Mouse (Mus musculus) hindbrain, embryonic 10.5 days (tissue): ENCODE measurements around the gene Podn. TPM values are rescaled to one million over a fixed set of nuclear protein-coding genes. Genes with fewer than 3 reads are reported as not detected.

Experiments used
- DNase-seq: peaks from one replicate; pipeline ENCODE4 v3.0.0-alpha.2; 2017; ENCODE audit warnings: low spot score
- H3K27ac ChIP-seq: fragments of 300-500 bp; sonication (generic); 2 replicates; pipeline ENCODE4 v1.5.1; 2016; ENCODE audit warnings: mild to moderate bottlenecking, moderate library complexity
- H3K27me3 ChIP-seq: fragments of 300-500 bp; sonication (generic); 2 replicates; pipeline ENCODE4 v1.6.1; 2016; ENCODE audit warnings: mild to moderate bottlenecking; ENCODE audit not compliant: poor library complexity, insufficient read depth, severe bottlenecking
- H3K36me3 ChIP-seq: fragments of 300-500 bp; sonication (generic); 2 replicates; pipeline ENCODE4 v1.6.1; 2016; ENCODE audit warnings: mild to moderate bottlenecking, moderate library complexity
- H3K4me1 ChIP-seq: fragments of 300-500 bp; sonication (generic); replicated peaks from 2 replicates; pipeline ENCODE4 v1.6.1; 2016; ENCODE audit warnings: mild to moderate bottlenecking
- H3K4me3 ChIP-seq: fragments of 300-500 bp; sonication (generic); 2 replicates; pipeline ENCODE4 v1.5.1; 2016; ENCODE audit warnings: mild to moderate bottlenecking, moderate library complexity
- H3K9me3 ChIP-seq: fragments of 300-500 bp; sonication (generic); 2 replicates; pipeline ENCODE4 v1.6.1; 2016; ENCODE audit warnings: mild to moderate bottlenecking, moderate library complexity
- WGBS: fragments of 180-500 bp; shearing (Covaris S2); methylation state at CpG from one replicate; pipeline ENCODE4 v1.1.7; 2016; 5-methylcytosine and 5-hydroxymethylcytosine counted together
- polyA plus RNA-seq: library from polyadenylated mRNA; unstranded; fragments of >200 nt; fragmentation: Nextera tagmentation; extraction: Ambion mirVana; gene quantifications from 2 replicates; pipeline ENCODE4 v1.2.1, GENCODE M21; 2016

The Podn gene
- polyA plus RNA-seq, 1 experiment from 2014 or later = 0.34 TPM

DNA sequence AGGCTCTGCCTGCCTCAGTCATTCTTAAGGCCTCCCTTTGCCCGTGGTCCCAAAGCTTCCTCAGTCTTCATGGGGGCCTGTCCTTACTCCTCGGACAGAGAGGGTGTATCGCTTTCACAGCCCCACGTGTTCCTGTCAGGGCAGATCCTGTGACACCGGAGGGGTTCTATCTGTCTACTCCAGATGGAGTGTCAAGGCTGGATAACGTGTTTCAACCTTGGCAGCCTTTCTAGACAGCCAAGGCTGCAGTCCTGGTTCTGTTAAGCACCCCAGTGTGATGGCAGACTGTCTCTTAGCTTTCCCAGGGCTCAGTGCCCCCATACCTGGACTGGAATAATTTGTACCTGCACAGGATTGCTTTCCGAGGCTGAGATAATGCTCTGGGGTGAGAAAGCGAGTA is 87.7 kb downstream of the Podn start:
- Histone ChIP-seq H3K4me1 (no peaks in the 10 kb centered on the region), H3K4me3 (no peak overlapping the region), H3K27ac (no peak overlapping the region), H3K36me3 (no peaks in the 10 kb centered on the region), H3K9me3 (no peaks in the 10 kb centered on the region), H3K27me3 (no peaks in the 10 kb centered on the region)
- 81% methylated on average over 8 of the region's 8 CpGs for WGBS
- no peak for DNase-seq

DNA sequence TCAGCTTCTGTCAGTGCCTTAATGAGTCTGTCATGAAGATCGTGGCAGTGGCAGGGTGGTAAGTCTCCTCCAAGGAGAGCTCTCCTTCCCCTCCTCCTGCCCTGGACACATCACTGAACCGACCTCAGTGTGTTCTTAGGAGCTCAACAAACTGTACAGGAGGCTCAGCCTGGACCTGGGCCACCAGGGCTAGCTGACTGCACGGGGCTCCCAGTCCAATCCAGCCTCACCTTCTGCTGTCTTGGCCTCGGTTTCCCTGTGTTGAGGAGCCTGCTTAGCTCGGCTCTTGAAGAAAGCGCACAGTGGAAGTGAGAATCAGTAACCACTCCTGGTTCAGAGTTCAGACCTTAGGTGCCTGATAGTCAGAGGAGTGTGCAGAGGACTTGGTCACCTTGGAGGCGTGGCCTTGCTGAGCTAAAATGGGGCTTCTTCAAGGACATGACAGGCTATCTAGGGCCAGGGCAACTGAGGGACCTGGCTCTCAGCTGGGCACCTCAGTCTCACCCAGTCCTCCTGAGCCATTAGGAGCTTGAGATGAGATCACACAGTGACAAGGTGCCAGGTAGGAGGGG is 88.6 kb downstream of the Podn start:
- no peaks in the 10 kb centered on the region for H3K4me1 ChIP-seq
- H3K27ac ChIP-seq = no peak overlapping the region
- no peaks in the 10 kb centered on the region for H3K9me3 ChIP-seq
- no peak for DNase-seq
- H3K4me3 ChIP-seq = no peak overlapping the region
- no peaks in the 10 kb centered on the region for H3K27me3 ChIP-seq
- no peaks in the 10 kb centered on the region for H3K36me3 ChIP-seq
- 81% methylated on average over 7 of the region's 7 CpGs for WGBS

DNA sequence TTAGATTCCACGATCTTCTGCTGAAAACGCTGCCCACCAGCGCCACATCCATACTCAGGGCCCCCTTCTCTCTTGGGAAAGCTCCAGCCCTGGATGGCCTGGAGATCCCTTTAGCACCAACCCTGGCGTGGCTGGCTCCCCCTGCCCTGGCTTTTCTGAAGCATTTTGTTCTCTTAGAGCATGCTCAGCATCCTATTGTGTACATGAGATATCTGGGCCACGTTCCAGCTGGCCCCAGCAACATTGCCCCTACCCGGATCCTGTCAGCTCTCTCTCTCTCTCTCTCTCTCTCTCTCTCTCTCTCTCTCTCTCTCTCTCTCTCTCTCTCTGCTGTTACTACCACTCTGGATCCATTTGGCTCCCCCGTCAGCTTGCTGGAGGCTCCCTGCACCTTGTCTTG is 90.9 kb downstream of the Podn start:
- Histone ChIP-seq H3K4me3 (no peak overlapping the region), H3K27me3 (no peaks in the 10 kb centered on the region), H3K4me1 (no peaks in the 10 kb centered on the region), H3K27ac (peak overlapping the region; percentile 16; the same call in 1 of the 2 replicates), H3K36me3 (no peaks in the 10 kb centered on the region), H3K9me3 (no peaks in the 10 kb centered on the region)
- DNase-seq = no peak
- WGBS = 76% methylated on average over 7 of the region's 7 CpGs

DNA sequence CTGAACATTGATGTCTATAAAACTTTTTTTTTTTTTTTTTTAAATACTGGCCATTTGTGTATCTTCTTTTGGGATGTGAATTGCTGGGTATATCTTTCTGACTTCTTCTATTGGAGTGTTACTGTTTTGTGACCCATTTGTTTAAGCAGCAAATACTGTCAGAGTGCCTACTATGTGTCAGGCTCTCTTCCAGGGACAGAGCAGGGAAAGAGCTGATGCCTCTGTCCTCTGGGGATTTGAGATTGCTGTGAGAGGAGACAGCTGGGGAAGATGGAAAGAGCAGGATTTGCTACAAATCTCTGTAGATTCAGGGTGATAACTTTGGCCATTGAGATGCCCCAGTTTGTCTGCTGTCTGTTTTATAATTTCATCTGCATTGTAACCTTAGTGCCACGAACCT is 96.9 kb downstream of the Podn start:
- no peak for DNase-seq
- WGBS = 83% methylated on average over 1 of the region's 1 CpGs

DNA sequence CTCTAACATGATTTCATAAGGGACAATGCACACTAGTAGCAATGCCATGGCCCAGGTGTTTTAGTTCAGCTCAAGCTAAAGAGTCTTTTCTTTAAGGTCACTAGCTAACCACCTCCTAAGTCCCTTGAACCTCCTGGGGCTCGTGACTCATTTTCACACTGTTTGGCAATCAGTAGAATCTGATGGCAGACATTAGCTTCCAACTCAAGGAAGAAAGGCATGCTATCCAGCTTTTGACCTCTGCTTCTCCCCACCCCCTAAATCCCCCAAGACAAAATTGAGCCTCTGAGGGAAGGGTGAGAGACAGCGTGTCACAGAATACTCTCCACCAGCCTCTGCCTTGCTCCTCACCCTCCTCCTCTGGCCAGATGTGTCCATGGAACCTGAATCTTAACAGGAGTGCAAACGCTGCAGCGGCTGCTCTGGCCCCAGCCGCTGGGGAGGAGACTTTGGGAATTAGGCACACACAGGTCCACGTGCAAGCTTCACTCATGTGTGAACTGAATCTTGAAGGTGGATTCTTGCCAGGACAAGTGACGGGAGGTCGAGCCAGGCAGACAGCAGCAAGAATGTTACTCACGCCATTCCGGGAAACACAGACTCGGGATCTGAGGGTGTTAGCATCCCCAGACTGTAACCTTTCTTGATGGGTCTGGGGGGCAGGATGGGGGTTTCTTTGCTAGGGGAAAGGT is 97.5 kb downstream of the Podn start:
- no peak for DNase-seq
- 43% methylated on average over 11 of the region's 11 CpGs for WGBS
- Histone ChIP-seq H3K36me3 (no peaks in the 10 kb centered on the region), H3K27me3 (no peaks in the 10 kb centered on the region), H3K4me1 (0 out of 2 replicates have a peak, but pooled peaks cover 11% of the 10 kb centered on the region), H3K9me3 (no peaks in the 10 kb centered on the region), H3K27ac (no peak overlapping the region), H3K4me3 (no peak overlapping the region)

More for the DNA sequence above, 96.9 kb downstream of the Podn start:
- Histone ChIP-seq H3K27me3 (no peaks in the 10 kb centered on the region), H3K4me1 (0 out of 2 replicates have a peak, but pooled peaks cover 11% of the 10 kb centered on the region), H3K4me3 (no peak overlapping the region), H3K36me3 (no peaks in the 10 kb centered on the region), H3K9me3 (no peaks in the 10 kb centered on the region), H3K27ac (no peak overlapping the region)

DNA sequence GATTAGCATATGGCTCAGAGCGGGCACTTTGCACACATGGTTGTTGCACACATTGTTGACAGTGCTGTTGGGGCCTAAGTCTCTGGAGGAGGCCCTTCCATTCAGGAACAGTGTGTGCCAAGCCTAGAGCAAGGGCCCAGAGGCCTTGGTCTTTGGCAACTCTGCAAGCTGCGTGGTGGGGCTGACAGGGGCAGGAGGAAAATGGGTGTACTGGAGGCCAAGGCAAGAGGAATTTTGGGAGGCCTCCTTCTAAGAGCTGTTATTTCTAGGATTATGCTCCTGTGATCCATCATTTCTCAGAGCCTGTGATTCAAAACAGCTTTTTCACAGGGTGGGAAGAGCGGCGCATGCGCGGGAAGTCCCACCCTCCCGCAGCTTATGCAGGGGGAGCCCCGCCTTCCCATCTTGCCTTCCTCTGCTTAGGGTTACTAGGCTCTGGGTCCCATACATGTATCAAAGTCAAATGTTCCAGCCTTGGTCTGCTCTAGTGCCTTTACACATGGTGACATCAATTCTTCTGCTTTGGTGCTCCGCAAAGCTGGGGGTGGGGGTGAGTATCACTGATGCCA is 99.7 kb downstream of the Podn start:
- Histone ChIP-seq H3K27me3 (no peaks in the 10 kb centered on the region), H3K9me3 (no peaks in the 10 kb centered on the region), H3K27ac (no peak overlapping the region), H3K36me3 (no peaks in the 10 kb centered on the region), H3K4me3 (no peak overlapping the region), H3K4me1 (peaks cover 22% of the 10 kb centered on the region)
- WGBS = 88% methylated on average over 9 of the region's 9 CpGs
- DNase-seq = no peak

DNA sequence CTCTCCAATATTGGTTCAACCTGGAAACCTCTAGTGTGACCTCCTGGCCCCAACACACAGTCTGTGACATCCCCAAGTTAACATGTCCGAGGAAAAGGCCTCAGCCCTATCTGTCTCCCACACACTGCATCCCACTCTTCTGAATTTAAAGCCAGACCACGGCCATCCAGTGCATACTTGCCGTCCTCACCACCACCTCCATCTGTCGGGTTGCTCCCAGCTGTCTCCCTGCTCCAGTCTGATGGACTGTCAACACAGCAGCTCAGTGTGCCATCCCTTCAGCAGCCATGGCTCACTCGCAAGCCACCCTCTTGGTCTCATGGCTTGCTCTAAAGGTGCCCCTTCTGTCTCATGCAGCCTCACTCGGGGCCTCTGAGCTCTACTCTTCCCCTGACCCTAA is 100.5 kb downstream of the Podn start:
- Histone ChIP-seq H3K27me3 (peaks cover 4% of the 10 kb centered on the region; the same call in 1 of the 2 replicates), H3K27ac (no peak overlapping the region; the same call in 1 of the 2 replicates), H3K36me3 (no peaks in the 10 kb centered on the region), H3K4me3 (no peak overlapping the region), H3K4me1 (peaks cover 22% of the 10 kb centered on the region), H3K9me3 (no peaks in the 10 kb centered on the region)
- no peak for DNase-seq
- 84% methylated on average over 6 of the region's 6 CpGs for WGBS

DNA sequence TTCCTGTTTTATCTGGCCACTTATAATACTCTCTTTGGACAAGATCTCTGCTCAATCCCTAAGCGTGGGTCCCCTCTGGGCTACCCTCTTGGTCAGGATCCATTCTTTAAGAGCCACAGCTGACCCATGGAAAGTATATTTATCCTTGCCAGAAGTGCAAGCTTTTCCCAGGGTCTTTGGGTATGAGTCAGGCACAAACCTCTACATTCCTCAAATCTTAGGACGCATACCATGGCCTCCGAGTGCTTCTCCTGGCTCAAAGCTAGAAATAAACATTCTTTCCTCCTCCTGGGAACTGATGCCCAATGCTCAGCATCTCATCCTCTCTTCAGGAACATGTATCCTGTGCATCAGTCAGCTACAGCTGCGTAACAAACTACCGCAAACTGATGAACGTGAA is 101.2 kb downstream of the Podn start:
- DNase-seq = no peak
- peaks cover 4% of the 10 kb centered on the region; the same call in 1 of the 2 replicates for H3K27me3 ChIP-seq
- peaks cover 22% of the 10 kb centered on the region for H3K4me1 ChIP-seq
- no peaks in the 10 kb centered on the region for H3K36me3 ChIP-seq
- WGBS = 92% methylated on average over 6 of the region's 6 CpGs
- H3K27ac ChIP-seq = no peak overlapping the region
- H3K9me3 ChIP-seq = no peaks in the 10 kb centered on the region
- no peak overlapping the region for H3K4me3 ChIP-seq

DNA sequence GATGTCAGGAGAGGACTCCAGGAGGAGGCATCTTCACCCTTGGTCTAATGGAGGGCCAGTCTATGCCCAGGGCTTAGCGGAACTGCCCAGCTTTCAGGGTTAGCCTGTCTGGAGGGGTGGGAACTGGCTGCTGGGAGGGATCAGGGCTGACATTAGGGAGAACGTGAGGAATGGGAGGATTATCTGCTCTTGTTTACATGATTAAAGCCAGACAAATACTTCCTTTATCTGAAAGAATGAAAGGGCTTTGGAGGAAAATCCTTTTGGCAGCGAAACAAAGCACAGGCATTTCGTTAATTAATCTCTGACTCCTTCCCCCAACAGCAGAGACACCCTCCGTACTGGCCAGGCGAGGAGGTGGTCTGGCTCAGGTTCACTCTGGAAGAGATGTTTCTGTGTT is 104.4 kb downstream of the Podn start:
- H3K4me1 ChIP-seq = peaks cover 14% of the 10 kb centered on the region
- H3K9me3 ChIP-seq = no peaks in the 10 kb centered on the region
- no peak overlapping the region for H3K27ac ChIP-seq
- 22% methylated on average over 6 of the region's 6 CpGs for WGBS
- no peak for DNase-seq
- peaks cover 4% of the 10 kb centered on the region; the same call in 1 of the 2 replicates for H3K27me3 ChIP-seq
- no peak overlapping the region for H3K4me3 ChIP-seq
- H3K36me3 ChIP-seq = no peaks in the 10 kb centered on the region

DNA sequence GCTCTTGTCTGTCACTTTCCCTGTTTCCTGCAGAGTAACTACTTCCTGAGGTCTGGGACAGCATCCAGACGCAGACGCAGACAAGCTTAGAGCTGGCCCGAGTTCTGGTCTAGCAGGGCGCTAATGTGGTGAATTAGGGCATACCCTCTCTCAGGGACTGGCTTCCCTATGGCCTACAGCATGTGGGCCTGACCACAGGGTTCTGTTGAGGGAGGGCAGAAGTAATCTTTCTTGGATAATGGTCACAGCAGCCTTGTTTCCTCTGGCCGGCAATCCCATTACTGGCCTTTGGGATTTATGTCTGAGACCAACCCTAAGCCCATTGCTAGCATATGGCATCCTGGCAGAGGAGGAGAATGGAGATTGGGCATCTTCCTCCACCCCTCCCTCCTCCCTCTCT is 105.4 kb downstream of the Podn start:
- Histone ChIP-seq H3K36me3 (no peaks in the 10 kb centered on the region), H3K27me3 (peaks cover 4% of the 10 kb centered on the region; the same call in 1 of the 2 replicates), H3K9me3 (no peaks in the 10 kb centered on the region), H3K4me1 (peaks cover 12% of the 10 kb centered on the region), H3K4me3 (no peak overlapping the region), H3K27ac (no peak overlapping the region)
- DNase-seq = no peak
- 79% methylated on average over 5 of the region's 5 CpGs for WGBS

DNA sequence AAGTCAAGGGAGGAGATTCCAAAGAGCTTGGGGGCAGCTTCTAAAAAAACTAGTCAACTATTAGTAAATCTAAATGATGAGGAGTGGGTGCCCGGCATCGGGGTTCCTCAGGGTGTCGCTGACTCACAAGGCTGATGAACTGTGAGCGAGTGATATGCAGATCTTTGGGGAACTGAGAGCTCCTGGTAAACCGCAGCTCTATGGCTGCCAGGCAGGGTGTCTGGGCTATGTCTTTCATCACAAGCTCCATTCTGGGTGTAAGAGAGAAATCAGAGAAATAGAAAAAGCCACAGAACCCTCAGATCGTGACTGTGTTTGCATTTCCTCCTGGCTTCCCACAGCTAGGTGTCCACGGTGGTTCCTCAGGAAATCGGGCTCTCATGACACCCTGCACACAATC is 107.3 kb downstream of the Podn start:
- peaks cover 4% of the 10 kb centered on the region; the same call in 1 of the 2 replicates for H3K27me3 ChIP-seq
- no peak overlapping the region for H3K27ac ChIP-seq
- no peaks in the 10 kb centered on the region for H3K36me3 ChIP-seq
- H3K4me3 ChIP-seq = no peak overlapping the region
- peaks cover 16% of the 10 kb centered on the region for H3K4me1 ChIP-seq
- 73% methylated on average over 8 of the region's 8 CpGs for WGBS
- no peak for DNase-seq
- H3K9me3 ChIP-seq = no peaks in the 10 kb centered on the region

DNA sequence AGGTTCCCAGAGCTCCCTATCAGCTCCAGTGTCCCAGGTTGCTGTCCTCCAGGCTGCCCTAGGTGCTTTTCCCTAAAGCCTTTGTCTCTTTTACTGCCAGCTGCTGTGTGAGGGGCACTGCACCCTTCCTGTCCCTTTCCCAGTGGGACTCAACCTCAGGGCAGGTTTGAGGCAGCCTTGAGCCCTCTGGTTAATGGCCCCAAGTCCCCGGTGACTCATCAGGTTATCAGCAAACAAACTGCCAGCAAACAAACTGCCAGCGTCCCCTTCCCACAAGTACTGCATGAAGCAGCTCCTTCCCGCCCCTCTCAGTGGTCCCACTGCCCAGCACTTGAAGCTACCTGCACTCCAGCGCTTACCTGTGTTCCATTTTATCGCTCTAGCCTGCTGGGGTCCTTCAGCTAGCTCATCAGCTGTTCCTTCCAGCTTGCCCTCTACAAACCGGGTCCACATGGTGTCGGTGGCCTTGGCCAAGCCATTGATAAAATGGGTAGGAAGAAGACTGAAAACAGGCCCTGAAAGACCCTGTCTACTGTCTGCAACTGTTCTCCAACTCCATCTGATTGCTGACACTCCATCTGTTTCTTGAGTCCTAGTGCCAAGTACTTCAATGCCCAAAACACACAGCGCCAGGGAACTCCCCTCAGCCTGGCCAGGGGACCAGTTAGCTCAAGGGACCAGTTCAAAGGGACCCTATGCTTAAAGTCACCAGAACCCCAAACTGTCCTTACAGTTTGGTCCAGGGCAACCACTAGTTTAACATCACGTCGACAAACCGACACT is 109.7 kb downstream of the Podn start:
- H3K4me1 ChIP-seq = peaks cover 8% of the 10 kb centered on the region; the same call in 1 of the 2 replicates
- H3K27me3 ChIP-seq = peaks cover 4% of the 10 kb centered on the region; the same call in 1 of the 2 replicates
- no peak overlapping the region for H3K27ac ChIP-seq
- 93% methylated on average over 11 of the region's 11 CpGs for whole genome bisulfite sequencing
- H3K4me3 ChIP-seq = no peak overlapping the region
- no peak for DNase-seq
- no peaks in the 10 kb centered on the region for H3K36me3 ChIP-seq
- H3K9me3 ChIP-seq = no peaks in the 10 kb centered on the region
